Mouse (Mus musculus) lung, postnatal 0 days (tissue): ENCODE measurements at regions not wholly inside any gene's neighbourhood (a gene's known extent, or its start where the extent isn't known, plus 50 kb on each side); places are given as distances from the start of the nearest gene placed in this dataset.
A peak's percentile ranks its signal among the peaks of the same experiment; 100 is the strongest.

Experiments
- CTCF ChIP-seq: IDR thresholded peaks from 2 replicates; pipeline ENCODE4 v1.5.1; 2016; ENCODE audit warnings: antibody characterized with exemption, mild to moderate bottlenecking
- EP300 ChIP-seq: IDR thresholded peaks from 2 replicates; pipeline ENCODE4 v1.6.1; 2016; ENCODE audit warnings: antibody characterized with exemption, mild to moderate bottlenecking, control low read depth

- TF ChIP-seq CTCF (peak; percentile 40), EP300 (no peak)
Measured at GRCm38 (mm10) chr9:84304398-84304797, 379.5 kb downstream of the Bckdhb start.
